Mouse (Mus musculus) neural tube, embryonic 10.5 days (tissue): ENCODE results near the gene Treml4.

ENCODE experiments used
- DNase-seq: peaks from one replicate; pipeline ENCODE4 v3.0.0-alpha.2; 2017; ENCODE audit warnings: low spot score; ENCODE audit errors: extremely low spot score

Gene Treml4

DNA sequence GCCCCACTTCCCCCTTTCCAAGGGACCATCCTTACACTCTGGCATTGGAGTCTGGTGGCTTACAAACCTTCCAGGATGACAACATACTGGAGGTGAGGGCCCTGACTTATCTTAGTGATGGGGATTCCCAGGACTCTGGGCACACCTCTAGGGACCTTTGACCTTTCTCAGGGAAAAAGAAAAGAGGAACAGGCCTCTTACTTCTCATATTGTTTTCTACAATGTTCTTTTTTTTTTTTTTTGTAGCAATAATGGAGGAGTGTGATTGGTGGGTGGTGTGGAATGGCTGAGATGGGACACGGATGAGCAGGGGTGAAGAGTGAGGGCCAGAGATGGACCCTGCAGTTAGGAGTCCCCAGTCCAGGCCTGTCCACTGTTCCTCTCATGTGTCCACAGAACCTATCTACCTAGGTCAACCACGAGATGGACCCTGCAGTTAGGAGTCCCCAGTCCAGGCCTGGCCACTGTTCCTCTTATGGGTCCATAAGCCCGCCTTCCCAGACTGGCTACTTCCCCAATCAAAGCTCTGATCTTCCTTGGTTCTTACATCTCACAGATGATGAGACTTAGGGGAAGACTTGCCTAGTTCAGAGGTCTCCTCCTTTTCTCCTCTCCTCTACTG is at the start of gene Treml4:
Gene Treml4, plus strand, starts transcription at position 555 of the 622 bp plus-strand sequence.
- DNase-seq = no peak

DNA sequence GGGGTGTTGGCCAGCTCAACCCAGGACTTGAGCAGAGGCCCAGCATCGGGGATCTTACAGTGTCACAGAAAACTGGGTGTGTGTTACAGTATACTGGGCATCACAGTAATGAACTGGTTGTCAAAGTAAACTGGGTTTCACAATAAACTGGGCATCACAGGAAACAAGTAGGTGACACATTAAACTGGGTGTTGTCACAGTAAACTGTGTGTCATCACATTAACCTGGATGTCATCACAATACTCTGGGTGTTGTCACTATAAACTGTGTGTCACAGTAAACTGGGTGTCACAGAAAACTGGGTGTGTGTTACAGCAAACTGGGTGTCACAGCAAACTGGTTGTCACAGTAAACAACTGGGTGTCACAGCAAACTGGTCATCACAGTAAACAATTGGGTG is 48.7 kb upstream of the Treml4 start:
- DNase-seq = no peak

DNA sequence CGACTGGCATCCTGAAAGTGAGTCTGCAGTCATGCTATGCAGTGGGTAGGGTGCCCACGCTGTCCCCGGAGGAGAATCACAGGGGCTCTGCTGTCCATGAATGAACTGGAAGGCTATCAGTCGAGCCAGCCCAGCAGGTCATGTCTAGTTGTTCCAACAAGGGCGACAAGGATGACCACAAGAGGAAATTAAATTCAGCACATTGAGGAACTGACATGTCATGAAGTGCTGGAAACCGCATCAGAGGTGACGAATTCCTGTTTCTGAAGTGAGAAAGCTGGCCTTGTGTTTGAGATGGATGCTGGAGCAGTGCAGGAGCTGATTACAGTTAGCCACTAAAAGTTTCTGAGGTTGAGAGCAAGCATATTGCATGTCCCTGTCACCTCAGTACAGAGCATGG is 33.4 kb upstream of the Treml4 start:
- no peak for DNase-seq

DNA sequence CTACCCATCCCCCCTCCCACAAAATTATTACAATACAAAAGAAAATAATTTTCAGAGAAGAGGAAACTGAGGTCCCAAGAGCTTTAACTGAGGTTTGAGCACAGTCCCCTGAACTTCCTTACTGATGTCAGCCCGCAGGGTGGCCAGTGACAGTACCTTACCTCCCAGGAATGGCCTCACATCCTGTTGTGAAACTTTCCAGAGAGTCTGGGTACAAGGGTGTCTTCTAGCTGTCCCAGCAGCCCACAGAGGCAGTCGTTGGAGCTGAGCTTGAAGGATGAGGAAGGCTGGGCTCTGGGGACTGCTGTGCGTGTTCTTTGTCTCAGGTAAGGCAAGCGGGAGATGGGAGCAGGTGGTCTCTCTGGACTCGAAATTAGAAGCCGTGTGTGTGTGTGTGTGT is 31.6 kb upstream of the Treml4 start, which contains the start of gene Trem1:
Gene Trem1, plus strand, starts transcription at position 251 of the 400 bp plus-strand sequence.
- DNase-seq = no peak

DNA sequence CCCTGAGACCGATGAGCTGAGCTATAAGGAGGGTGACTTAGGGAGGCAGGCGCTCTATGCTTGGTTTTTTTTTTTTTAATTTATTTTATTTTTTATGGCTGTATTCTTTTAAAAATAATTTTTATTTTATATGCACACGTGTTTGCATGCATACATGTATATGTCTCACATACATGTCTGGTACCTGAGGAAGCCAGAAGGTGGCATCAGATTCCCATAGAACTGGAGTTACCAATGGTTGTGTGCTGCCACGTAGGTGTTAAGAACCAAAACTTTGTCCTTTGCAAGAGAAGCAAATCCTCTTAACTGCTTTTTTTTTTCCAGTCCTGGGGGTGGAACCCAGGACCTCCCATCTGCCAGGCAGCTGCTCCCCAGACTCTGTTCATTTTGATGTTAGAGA is 30.3 kb upstream of the Treml4 start:
- no peak for DNase-seq

DNA sequence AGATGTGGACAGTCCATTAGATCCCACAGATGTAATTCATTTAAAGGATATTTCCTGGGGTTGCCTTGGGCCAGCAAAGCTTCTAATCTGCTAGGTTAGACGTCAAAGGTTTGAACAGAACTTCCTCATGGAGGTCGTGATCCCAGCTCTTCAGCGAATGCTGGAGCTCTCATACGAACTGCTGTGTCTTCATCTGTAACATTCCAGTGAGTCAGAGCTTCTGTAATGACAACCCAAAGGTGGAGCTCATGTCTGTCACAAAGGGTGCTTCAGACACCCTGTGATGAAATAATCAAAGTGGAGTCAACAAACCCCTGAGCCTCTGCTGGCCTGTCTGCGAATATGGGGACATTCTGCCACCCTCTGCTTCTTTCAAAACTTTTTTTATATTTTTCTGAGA is 29.5 kb upstream of the Treml4 start:
- no peak for DNase-seq

DNA sequence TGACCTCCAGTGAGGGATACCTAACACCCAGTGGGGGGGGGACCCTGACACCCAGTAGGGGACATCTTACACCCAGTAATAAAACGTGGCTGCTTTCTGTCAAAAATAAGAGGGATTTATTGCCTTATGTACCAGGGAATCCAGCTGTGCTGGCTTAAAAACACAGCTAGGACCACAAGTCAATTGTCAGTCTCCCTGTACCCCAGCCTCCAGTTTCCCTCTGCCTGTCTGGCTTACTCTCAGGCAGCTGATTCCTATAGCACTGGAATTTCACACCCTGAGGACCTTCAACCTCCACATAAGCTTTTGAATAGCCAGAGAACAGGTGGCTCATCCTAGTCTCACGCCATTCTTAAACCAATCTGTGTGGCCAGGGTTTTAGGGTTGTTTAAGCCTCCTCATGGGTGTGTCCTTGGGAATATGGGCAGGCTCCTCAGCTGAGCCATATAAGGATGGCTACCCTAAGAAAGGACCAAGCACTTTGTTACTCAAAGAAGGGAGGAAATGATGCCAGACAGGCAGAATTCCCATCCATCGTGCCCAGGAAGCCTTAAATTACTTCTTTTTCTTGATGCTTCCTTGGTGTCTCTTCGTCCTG is 28.2 kb upstream of the Treml4 start:
- no peak for DNase-seq

DNA sequence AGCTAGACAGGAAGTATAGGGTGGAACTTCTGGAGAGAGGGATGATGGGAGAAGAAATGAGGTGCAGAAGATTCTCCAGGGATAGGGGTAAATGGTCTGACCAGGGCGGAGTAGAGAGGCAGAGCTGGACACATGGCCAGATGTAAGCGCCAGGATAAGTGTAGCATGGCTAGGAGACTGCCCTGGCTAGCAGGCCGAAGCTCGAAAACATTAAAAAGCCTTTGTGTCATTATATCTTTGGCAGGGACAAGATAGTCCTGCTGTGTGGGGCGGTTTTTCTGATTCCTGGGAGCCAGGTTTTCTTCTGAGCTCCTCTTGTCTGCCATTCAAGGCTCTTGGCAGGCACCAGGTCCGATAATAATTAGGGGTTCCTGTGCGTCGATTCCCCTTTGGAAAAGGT is 26.5 kb upstream of the Treml4 start:
- no peak for DNase-seq

DNA sequence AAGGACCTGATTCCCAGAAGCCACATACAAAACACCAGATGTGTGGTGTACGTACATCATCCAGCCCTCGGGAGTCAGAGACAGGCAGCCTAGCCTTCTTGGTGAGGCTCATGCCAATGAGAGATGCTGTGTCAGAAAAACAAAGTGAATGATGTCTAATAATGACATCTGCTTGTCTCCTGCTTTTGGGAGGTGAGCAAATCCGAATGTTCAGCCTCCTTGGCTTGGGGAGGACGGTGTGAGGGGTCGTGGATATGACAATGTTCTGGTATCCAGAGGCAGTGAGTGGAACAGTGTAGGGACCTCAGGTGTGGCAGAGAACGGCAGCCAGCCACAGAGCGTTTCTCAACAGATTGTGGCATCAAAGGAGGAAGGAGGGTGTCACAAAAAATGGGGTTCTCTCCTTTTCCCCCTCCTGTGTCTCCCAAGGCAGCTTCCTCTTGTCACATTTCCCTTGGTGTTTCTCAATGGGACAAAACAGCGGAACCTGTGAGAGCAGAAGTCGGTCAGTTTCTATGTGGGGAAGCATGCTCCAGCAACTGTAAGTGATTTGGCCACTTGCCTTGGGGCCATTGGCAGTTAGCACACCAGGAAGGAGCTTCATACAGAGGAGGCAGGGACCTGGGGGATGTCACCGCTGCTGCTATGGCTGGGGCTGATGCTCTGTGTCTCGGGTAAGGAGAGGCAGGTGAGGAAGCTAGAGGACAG is 16.7 kb upstream of the Treml4 start, which contains the start of gene Trem3:
Gene Trem3, plus strand, starts transcription at position 557 of the 708 bp plus-strand sequence.
- no peak for DNase-seq

DNA sequence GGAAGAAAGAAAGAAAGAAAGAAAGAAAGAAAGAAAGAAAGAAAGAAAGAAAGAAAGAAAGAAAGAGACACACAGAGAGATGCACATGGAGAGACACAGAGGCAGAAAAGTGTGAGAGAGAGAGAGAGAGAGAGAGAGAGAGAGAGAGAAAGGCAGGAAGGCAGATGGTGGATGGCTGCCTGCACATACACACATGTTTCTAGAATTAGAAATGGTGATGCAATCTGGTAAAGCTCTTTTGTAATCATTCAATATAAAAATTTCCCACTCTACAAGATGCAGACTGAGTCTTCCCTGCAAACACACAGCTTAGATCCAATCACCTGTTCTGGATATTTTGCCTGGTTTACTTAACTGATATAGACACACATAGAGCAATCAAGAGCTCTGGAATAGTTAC is 15.1 kb upstream of the Treml4 start:
- no peak for DNase-seq

DNA sequence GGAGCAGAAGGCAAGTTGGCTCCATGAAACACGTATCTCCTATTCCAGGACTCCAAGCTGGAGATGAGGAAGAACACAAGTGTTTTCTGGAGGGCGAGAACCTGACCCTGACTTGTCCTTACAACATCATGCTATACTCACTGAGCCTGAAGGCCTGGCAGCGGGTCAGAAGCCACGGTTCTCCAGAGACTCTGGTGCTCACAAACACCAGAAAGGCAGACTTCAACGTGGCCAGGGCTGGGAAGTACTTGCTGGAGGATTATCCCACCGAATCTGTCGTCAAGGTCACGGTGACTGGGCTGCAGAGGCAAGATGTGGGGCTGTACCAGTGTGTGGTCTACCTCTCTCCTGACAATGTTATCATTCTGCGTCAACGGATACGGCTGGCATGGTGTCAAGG is 14.6 kb upstream of the Treml4 start:
- DNase-seq = no peak

DNA sequence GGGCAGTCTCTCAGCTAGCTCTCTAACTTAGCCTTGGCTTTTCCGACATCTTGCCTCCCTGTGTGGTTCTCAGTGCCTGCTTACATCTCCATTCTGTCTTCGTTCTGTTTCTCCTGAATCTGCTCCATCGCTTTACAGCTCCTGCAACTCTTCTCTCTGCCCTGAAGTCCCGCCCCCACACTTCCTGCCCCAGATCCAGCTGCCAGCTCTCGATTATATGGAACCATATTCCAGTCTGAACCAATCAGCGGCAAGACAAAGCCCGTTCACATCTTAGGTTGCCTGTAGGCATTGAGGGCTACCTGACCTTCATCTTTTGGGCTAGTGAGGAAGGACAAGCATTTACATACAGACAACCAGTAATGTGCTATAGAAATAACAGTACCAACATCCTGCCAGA is 13.5 kb upstream of the Treml4 start:
- no peak for DNase-seq

DNA sequence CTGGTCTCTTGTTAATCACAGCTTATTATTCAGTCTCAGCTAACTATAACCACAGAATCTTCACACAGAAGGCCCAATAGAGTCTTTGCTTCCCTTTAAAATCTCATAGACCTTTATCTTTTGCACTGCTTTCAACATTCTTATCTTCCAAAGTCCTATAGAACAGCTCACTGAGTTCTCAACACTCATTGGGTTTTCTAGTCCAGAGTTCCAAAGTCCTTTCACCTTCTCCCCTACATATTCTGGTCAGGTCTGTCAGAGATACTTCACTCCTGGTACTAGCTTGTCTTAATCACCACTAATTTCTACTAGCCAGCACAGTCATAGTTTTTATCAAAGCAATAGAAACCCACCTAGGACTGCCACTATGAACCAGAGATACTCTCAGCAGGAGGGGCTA is 7.5 kb upstream of the Treml4 start:
- DNase-seq = no peak

DNA sequence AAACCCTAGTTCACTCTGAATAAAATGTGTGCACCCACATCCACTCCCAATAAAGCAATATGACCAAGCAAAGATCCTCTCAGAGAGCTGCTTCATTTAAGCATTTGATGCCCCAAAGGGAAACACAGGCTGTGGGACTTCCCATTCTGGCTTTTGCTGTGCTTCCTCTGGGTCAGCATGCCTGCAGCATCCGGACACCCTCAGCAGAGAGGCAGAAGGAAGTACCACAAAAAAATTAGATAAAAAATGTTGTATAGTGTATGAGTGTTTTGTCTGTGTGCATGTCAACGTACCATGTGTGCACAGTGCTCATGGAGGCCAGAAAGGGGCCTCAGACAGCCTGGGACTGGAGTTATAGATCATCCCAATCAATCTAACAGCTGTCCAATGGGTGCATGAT is 2.2 kb upstream of the Treml4 start:
- no peak for DNase-seq

DNA sequence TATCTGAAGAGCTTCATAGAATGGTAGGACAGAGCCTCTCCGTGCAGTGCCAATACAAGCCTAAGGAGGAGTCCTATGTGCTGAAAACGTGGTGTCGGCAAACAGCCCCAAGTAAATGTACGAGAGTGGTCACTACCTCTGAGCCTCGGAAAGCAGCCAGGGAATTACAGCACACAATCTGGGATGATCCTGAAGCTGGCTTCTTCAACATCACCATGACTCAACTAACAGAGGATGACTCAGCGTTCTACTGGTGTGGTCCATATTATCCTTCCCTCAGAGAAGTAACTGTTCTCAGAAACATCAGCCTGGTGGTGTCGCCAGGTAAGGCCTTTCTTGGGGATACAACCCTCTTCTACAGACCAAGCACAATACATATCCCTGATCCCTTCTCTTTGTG is 567 bp downstream of the Treml4 start:
- DNase-seq = no peak

DNA sequence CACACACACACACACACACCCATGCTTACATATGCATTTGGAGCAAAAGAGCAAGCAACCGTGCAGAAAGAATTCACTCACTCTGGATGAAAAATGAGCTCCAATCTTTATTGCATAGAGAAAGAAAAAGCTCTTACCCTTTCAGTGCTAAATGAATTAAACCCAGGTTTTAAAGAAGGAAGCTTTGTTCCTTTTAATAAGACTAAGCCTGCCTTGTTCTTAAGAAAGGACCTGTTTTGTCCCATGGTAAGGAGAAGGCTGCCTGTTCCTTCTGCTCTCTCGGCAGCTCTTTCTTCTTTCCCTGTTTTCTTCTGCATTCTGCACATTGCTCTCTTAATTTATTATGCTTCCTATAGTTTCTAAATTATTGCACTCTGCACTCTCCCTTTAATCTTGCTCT is 2.0 kb downstream of the Treml4 start:
- no peak for DNase-seq

DNA sequence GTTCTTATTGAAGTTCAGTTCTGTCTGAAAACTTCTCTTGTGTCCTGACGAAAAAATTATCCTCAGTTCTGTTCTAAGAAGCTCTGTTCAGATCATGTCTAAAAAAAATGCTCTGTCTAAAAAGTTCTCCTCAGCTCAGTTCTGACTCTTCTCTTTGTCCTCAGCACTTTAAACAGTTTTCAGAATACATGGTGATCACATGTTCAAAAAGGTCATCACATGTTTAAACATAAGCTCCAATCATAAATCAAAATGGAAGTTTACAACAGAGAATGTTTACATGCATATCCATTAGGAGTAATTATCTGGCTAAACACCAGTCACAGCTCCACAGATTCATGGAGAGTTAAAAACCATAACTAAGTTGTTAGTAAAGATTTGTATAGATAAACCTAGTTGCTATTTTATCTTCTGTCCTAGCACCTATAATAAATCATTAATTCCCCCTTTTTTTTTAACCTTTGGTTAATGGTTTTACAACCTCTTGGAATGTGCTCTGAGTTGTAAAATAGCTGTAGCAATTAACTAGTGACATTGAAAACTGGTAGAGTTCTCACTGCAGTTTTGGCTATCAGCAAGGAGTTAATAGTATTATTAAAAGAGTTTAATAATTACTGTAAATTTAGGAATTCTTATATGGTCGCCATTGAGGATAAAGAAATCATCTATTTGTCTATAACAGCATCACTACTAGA is 2.7 kb downstream of the Treml4 start:
- DNase-seq = no peak

DNA sequence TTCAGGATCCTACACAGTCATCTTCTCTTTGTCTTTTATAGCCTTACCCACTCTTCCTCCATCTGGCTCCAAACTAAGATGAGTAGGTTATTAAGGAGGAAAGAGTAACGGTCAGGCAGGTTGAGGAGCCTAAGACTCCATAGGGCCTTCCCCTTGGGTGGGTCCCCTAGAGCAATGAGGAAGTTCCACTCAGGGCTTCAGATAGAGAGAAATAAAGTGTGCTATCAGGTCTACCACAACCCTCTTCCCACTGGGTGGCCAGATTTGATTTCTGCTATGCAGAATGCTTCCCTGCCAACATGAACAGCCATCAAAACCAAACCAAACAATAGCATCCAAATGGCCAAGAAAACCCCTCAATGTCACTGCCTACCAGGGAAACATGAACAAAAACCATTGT is 3.5 kb downstream of the Treml4 start:
- DNase-seq = no peak

DNA sequence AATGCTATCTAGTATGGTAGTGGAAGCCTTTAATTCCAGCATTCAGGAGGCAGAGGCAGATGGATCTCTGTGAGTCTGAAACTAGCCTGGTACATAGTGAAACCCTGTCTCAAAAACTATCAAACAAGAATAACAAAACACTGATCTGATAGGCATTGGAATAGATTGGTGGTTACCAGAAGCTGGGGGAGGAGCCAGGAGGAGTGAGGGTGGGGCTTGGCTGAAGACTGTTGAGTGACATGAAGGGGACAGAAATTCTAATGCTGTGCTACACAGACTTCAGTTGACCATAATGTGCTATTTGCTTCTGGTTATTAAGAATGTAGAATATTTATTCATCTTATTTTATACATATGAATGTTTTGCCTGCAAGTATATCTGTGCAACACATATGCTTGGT is 4.2 kb downstream of the Treml4 start:
- no peak for DNase-seq

DNA sequence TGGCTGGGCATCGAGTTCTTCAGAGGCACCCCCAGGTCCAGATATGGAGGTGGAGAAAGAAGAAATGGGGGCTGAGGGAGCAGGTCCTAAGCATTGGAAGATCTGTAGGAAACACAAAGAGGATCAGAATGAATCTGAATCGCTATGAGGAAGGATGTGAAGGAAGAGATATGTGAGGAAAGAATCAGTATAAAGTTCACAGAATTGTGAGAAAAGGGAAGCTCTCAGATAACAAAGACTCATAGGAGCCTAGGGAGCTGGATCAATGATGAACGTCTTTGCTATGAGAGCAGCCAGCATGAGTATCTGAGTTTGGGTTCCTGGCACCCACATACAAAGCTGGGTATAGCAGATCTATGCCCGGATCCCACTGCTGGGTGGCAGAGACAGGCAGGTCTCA is 5.7 kb downstream of the Treml4 start:
- DNase-seq = no peak

DNA sequence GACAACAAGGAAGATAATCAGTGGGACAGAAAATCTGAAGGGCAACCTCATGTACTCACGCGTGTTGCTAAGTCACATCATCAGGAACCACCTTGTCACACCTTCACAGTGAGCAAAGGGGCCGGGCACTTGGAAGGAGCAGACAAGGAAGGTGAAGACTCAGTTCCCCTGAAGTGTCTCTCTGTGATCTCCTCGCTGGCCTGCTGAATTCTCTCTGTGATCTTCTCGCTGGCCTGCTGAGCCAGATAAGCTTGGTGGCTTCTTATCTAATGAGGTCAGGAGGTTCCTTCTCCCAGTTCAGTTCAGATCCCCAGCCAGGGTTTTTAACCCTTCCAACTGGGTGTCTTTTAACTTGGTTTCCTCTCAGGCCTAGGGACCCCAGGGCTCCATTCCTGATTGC is 8.1 kb downstream of the Treml4 start:
- DNase-seq = no peak

DNA sequence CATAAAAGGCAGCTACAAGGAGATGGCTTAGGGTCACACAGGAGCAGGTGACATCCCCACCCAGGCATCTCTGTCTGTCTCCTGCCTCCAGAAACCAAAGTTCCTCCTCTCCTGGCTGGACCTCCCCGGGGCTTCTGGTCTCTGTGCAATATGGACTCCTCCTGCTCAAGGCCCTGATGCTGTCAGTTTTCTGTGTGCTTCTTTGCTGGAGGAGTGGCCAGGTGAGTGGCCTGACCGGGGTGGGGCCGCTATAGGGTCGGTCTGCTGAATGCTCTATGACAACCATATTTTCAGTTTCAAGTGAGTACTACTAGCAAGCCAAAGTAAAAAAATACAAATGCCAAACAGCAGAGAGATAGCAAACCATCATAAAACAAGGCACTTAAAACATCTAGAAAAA is 8.5 kb downstream of the Treml4 start:
- no peak for DNase-seq
